18 mouse cellular contexts compared by ENCODE assay signal in genomic region chr8:125206391-125206790, GRCm38 (mm10).
A peak's percentile ranks its signal among the peaks of the same experiment; 100 is the strongest.
DNase-seq lines count a peak whose midpoint lies in the region; ATAC-seq lines count a peak whose summit lies in the region.
"Had no signal": no experiment of that assay in that cellular context is flagged by ENCODE, and none has a peak within 500 bp of the region (broad histone marks: within the 10 kb centered on the region; RNA-seq: fewer than 3 reads in every experiment).

No protein-coding gene starts in this region.

- ATAC-seq in cerebellum, adult (ENCODE audit: insufficient number of reproducible peaks, low FRiP score, low TSS enrichment), result no peak
- ATAC-seq in hindbrain, embryonic 15.5 days (ENCODE audit: low FRiP score, low read depth), result no peak
- no peak for ATAC-seq in hindbrain, embryonic 12.5 days (ENCODE audit: low FRiP score)
- ATAC-seq in midbrain, embryonic 16.5 days, result 0 out of 2 replicates have a peak, but pooled peaks have one; percentile 16
- ATAC-seq in midbrain, embryonic 14.5 days (ENCODE audit: low FRiP score, low TSS enrichment), result no peak
- ATAC-seq in megakaryocyte-erythroid progenitor cell, adult 5-6 weeks (replicated peaks; ENCODE audit: low FRiP score, low TSS enrichment, poor library complexity, severe bottlenecking), result no peak
- ATAC-seq: intestine, embryonic 15.5 days had no signal

- DNase-seq in cerebellum, adult 9-10 months, result peak; percentile 19
- no peak for DNase-seq in midbrain, embryonic 14.5 days
- DNase-seq: adrenal gland, adult 8-10 months; adrenal gland, postnatal 36 days; gastrocnemius, postnatal 10 days; heart, adult 2 months; kidney, adult 2 months had no signal

- WGBS in hindbrain, embryonic 15.5 days, result 48% methylated on average over 8 of the region's 8 CpGs
- 58% methylated on average over 8 of the region's 8 CpGs for WGBS in hindbrain, embryonic 12.5 days
- 43% methylated on average over 8 of the region's 8 CpGs for whole genome bisulfite sequencing in midbrain, embryonic 16.5 days
- WGBS in midbrain, embryonic 14.5 days, result 51% methylated on average over 8 of the region's 8 CpGs

- no peak overlapping the region for H3K4me3 ChIP-seq in hindbrain, embryonic 15.5 days
- H3K4me3 ChIP-seq in hindbrain, embryonic 12.5 days, result no peak overlapping the region
- no peak overlapping the region for H3K4me3 ChIP-seq in midbrain, embryonic 16.5 days (ENCODE audit: low read depth, low read length)
- no peak overlapping the region for H3K4me3 ChIP-seq in midbrain, embryonic 14.5 days (replicated peaks; ENCODE audit: low read depth, low read length)
- H3K4me3 ChIP-seq: embryonic facial prominence, embryonic 13.5 days; forebrain, embryonic 12.5 days; heart, adult 2 months; heart, embryonic 12.5 days; hindbrain, embryonic 10.5 days; intestine, embryonic 15.5 days; kidney, embryonic 15.5 days had no signal

- H3K9me3 ChIP-seq in hindbrain, embryonic 15.5 days, result no peaks in the 10 kb centered on the region
- H3K9me3 ChIP-seq in hindbrain, embryonic 12.5 days (replicated peaks), result no peaks in the 10 kb centered on the region
- no peaks in the 10 kb centered on the region for H3K9me3 ChIP-seq in midbrain, embryonic 16.5 days (replicated peaks; ENCODE audit: control insufficient read depth, low read length, poor library complexity, severe bottlenecking)
- no peaks in the 10 kb centered on the region for H3K9me3 ChIP-seq in midbrain, embryonic 14.5 days (ENCODE audit: control insufficient read depth, low read length)
- H3K9me3 ChIP-seq: embryonic facial prominence, embryonic 13.5 days; forebrain, embryonic 12.5 days; heart, embryonic 12.5 days; hindbrain, embryonic 10.5 days; intestine, embryonic 15.5 days; kidney, embryonic 15.5 days had no signal

- no peak overlapping the region for H3K4me2 ChIP-seq in hindbrain, embryonic 15.5 days
- H3K4me2 ChIP-seq in hindbrain, embryonic 12.5 days (replicated peaks), result no peak overlapping the region
- H3K4me2 ChIP-seq in midbrain, embryonic 16.5 days (ENCODE audit: low read length), result no peak overlapping the region
- no peak overlapping the region for H3K4me2 ChIP-seq in midbrain, embryonic 14.5 days (ENCODE audit: low read length)
- H3K4me2 ChIP-seq: forebrain, embryonic 12.5 days; heart, embryonic 12.5 days; intestine, embryonic 15.5 days; kidney, embryonic 15.5 days had no signal

- H3K4me1 ChIP-seq in hindbrain, embryonic 15.5 days (replicated peaks), result peaks cover 6% of the 10 kb centered on the region; the same call in 1 of the 2 replicates
- peaks cover 9% of the 10 kb centered on the region; the same call in 1 of the 2 replicates for H3K4me1 ChIP-seq in hindbrain, embryonic 12.5 days
- peaks cover 3% of the 10 kb centered on the region; the same call in 1 of the 2 replicates for H3K4me1 ChIP-seq in midbrain, embryonic 16.5 days (ENCODE audit: control insufficient read depth, insufficient read depth, low read length)
- H3K4me1 ChIP-seq in midbrain, embryonic 14.5 days (ENCODE audit: control insufficient read depth, insufficient read depth, low read length), result no peaks in the 10 kb centered on the region
- H3K4me1 ChIP-seq: intestine, embryonic 15.5 days had no signal

- no peak overlapping the region for H3K9ac ChIP-seq in hindbrain, embryonic 15.5 days
- H3K9ac ChIP-seq in hindbrain, embryonic 12.5 days, result no peak overlapping the region
- no peak overlapping the region for H3K9ac ChIP-seq in midbrain, embryonic 16.5 days (ENCODE audit: low read depth, low read length)
- no peak overlapping the region for H3K9ac ChIP-seq in midbrain, embryonic 14.5 days (replicated peaks; ENCODE audit: low read length)
- H3K9ac ChIP-seq: embryonic facial prominence, embryonic 13.5 days; forebrain, embryonic 12.5 days; heart, embryonic 12.5 days; intestine, embryonic 15.5 days; kidney, embryonic 15.5 days had no signal

- H3K36me3 ChIP-seq in hindbrain, embryonic 15.5 days, result no peaks in the 10 kb centered on the region
- H3K36me3 ChIP-seq in hindbrain, embryonic 12.5 days, result no peaks in the 10 kb centered on the region
- H3K36me3 ChIP-seq in midbrain, embryonic 16.5 days (ENCODE audit: control insufficient read depth, insufficient read depth, low read length), result no peaks in the 10 kb centered on the region
- no peaks in the 10 kb centered on the region for H3K36me3 ChIP-seq in midbrain, embryonic 14.5 days (ENCODE audit: control insufficient read depth, insufficient read depth, low read length)
- H3K36me3 ChIP-seq: embryonic facial prominence, embryonic 13.5 days; forebrain, embryonic 12.5 days; heart, embryonic 12.5 days; hindbrain, embryonic 10.5 days; intestine, embryonic 15.5 days; kidney, embryonic 15.5 days had no signal

- H3K27me3 ChIP-seq in hindbrain, embryonic 15.5 days, result no peaks in the 10 kb centered on the region
- H3K27me3 ChIP-seq in hindbrain, embryonic 12.5 days, result 0 out of 2 replicates have a peak, but pooled peaks cover 7% of the 10 kb centered on the region
- H3K27me3 ChIP-seq in midbrain, embryonic 16.5 days (ENCODE audit: control insufficient read depth, insufficient read depth, low read depth, low read length), result no peaks in the 10 kb centered on the region
- 0 out of 2 replicates have a peak, but pooled peaks cover 5% of the 10 kb centered on the region for H3K27me3 ChIP-seq in midbrain, embryonic 14.5 days (ENCODE audit: control insufficient read depth, insufficient read depth, low read length)
- H3K27me3 ChIP-seq: heart, embryonic 12.5 days; intestine, embryonic 15.5 days; kidney, embryonic 15.5 days had no signal

- 0 out of 2 replicates have a peak overlapping the region, but pooled peaks have one; percentile 8 for H3K27ac ChIP-seq in hindbrain, embryonic 15.5 days (replicated peaks)
- no peak overlapping the region for H3K27ac ChIP-seq in hindbrain, embryonic 12.5 days
- no peak overlapping the region for H3K27ac ChIP-seq in midbrain, embryonic 16.5 days (ENCODE audit: low read length)
- H3K27ac ChIP-seq in midbrain, embryonic 14.5 days (replicated peaks; ENCODE audit: low read depth, low read length), result no peak overlapping the region
- H3K27ac ChIP-seq: embryonic facial prominence, embryonic 13.5 days; forebrain, embryonic 12.5 days; heart, adult 2 months; hindbrain, embryonic 10.5 days; intestine, embryonic 15.5 days; kidney, embryonic 15.5 days had no signal
